Mouse (Mus musculus) frontal cortex, postnatal 14 days (tissue): ENCODE data around the gene Cngb1.

Source experiments
- DNase-seq, 2 experiments: peaks; one replicate each; pipeline ENCODE4 v3.0.0; 2022; ENCODE audit warnings: low spot score in 2 of 2

Cngb1 gene

GRCm38 (mm10) chr8:95200001-95200405, 106.4 kb downstream of the Cngb1 start:
- no peak for DNase-seq

GRCm38 (mm10) chr8:95195728-95196127, 110.7 kb downstream of the Cngb1 start:
- DNase-seq: no peak

- no peak for DNase-seq
Observed at GRCm38 (mm10) chr8:95191497-95192175, 114.7 kb downstream of the Cngb1 start.
